Mouse (Mus musculus): Measurements from ENCODE around the gene Itgb3. TPM values are rescaled to one million over a fixed set of nuclear protein-coding genes. Genes with fewer than 3 reads are reported as not detected.
A peak's percentile ranks its signal among the peaks of the same experiment; 100 is the strongest.

Itgb3 gene
- polyA plus RNA-seq, 1 experiment from 2014 or later: 3.4 TPM

GRCm38 (mm10) chr11:104611579-104612151 is 3.9 kb downstream of the Itgb3 start:
- no peak overlapping the region for H3K9ac ChIP-seq
- no peaks in the 10 kb centered on the region for H3K9me3 ChIP-seq (replicated peaks)
- no peak overlapping the region for H3K4me2 ChIP-seq (replicated peaks)
- no peak overlapping the region for H3K4me3 ChIP-seq
- peaks cover 4% of the 10 kb centered on the region; the same call in 1 of the 2 replicates for H3K4me1 ChIP-seq
- no peaks in the 10 kb centered on the region for H3K36me3 ChIP-seq
- WGBS: 64% methylated on average over 4 of the region's 4 CpGs
- no peak overlapping the region for H3K27ac ChIP-seq
- no peak for ATAC-seq (ENCODE audit: low FRiP score)
- peaks cover 41% of the 10 kb centered on the region for H3K27me3 ChIP-seq

GRCm38 (mm10) chr11:104613551-104613950 is 5.8 kb downstream of the Itgb3 start:
- H3K27me3 ChIP-seq: peaks cover 25% of the 10 kb centered on the region
- no peaks in the 10 kb centered on the region for H3K36me3 ChIP-seq
- no peaks in the 10 kb centered on the region for H3K9me3 ChIP-seq (replicated peaks)
- no peak overlapping the region for H3K4me2 ChIP-seq (replicated peaks)
- H3K4me1 ChIP-seq: peaks cover under 1% of the 10 kb centered on the region; the same call in 1 of the 2 replicates
- H3K27ac ChIP-seq: no peak overlapping the region
- ATAC-seq (ENCODE audit: low FRiP score): no peak
- no peak overlapping the region for H3K4me3 ChIP-seq
- 80% methylated on average over 10 of the region's 10 CpGs for WGBS
- H3K9ac ChIP-seq: no peak overlapping the region

- Histone ChIP-seq H3K4me2 (replicated peaks) (no peak overlapping the region), H3K27ac (no peak overlapping the region), H3K4me1 (peaks cover 2% of the 10 kb centered on the region), H3K9ac (no peak overlapping the region), H3K36me3 (no peaks in the 10 kb centered on the region), H3K4me3 (no peak overlapping the region), H3K27me3 (peaks cover 19% of the 10 kb centered on the region), H3K9me3 (replicated peaks) (no peaks in the 10 kb centered on the region)
- no peak for ATAC-seq (ENCODE audit: low FRiP score)
- WGBS: 92% methylated on average over 2 of the region's 2 CpGs
Observed at GRCm38 (mm10) chr11:104614130-104614529, 6.3 kb downstream of the Itgb3 start.

DNA sequence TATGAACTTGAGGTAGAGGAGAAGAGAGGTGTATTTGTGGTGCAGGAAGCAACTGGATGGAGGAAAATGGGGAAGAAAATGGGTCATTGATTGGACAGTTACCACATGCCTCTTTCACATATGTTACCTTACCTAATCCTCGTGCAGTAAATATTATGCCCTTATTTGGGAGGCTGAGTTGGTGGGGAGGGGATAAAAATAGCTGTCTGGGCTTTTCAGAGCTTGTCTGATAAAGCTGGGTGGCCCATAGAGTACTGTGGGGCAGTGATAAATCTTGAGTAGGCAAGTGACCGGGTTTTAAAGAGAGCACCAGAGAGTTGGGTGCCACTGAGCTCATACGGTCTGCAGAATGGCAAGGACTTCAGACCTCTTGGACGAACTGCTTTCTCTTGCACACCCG is 8.4 kb downstream of the Itgb3 start:
- H3K36me3 ChIP-seq: no peaks in the 10 kb centered on the region
- no peak overlapping the region for H3K9ac ChIP-seq
- peaks cover 11% of the 10 kb centered on the region; the same call in 1 of the 2 replicates for H3K27me3 ChIP-seq
- no peak for ATAC-seq (ENCODE audit: low FRiP score)
- peaks cover 9% of the 10 kb centered on the region for H3K4me1 ChIP-seq
- 89% methylated on average over 5 of the region's 5 CpGs for WGBS
- no peak overlapping the region for H3K4me3 ChIP-seq
- no peaks in the 10 kb centered on the region for H3K9me3 ChIP-seq (replicated peaks)
- H3K27ac ChIP-seq: no peak overlapping the region
- no peak overlapping the region for H3K4me2 ChIP-seq (replicated peaks)

DNA sequence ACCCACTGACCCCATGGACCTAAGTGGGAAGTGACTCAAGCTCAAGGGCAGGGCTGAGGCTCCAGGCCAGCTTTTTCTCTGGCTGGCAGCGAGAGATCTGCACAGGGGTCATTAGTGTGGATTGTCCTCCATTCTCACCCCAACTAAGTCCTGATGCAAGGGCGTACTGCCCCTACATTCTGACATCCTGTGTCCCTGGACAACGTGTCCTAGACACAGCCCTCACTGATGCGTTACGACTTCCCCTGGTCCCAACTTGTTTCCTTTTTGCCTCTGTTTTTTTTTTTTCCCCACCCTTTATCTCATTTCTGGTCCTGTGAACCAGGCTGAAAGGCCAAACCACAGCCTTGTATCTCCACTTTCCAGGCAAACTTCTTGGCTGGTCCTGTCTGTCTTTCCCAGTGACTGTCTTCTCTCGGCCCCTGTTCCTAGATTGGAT is 10.9 kb downstream of the Itgb3 start:
- 79% methylated on average over 6 of the region's 6 CpGs for WGBS
- no peak overlapping the region for H3K27ac ChIP-seq
- no peak overlapping the region for H3K4me3 ChIP-seq
- H3K9me3 ChIP-seq (replicated peaks): no peaks in the 10 kb centered on the region
- peaks cover 6% of the 10 kb centered on the region; the same call in 1 of the 2 replicates for H3K27me3 ChIP-seq
- no peak overlapping the region for H3K4me2 ChIP-seq (replicated peaks)
- peaks cover 9% of the 10 kb centered on the region for H3K4me1 ChIP-seq
- no peak for ATAC-seq (ENCODE audit: low FRiP score)
- H3K36me3 ChIP-seq: no peaks in the 10 kb centered on the region
- no peak overlapping the region for H3K9ac ChIP-seq

DNA sequence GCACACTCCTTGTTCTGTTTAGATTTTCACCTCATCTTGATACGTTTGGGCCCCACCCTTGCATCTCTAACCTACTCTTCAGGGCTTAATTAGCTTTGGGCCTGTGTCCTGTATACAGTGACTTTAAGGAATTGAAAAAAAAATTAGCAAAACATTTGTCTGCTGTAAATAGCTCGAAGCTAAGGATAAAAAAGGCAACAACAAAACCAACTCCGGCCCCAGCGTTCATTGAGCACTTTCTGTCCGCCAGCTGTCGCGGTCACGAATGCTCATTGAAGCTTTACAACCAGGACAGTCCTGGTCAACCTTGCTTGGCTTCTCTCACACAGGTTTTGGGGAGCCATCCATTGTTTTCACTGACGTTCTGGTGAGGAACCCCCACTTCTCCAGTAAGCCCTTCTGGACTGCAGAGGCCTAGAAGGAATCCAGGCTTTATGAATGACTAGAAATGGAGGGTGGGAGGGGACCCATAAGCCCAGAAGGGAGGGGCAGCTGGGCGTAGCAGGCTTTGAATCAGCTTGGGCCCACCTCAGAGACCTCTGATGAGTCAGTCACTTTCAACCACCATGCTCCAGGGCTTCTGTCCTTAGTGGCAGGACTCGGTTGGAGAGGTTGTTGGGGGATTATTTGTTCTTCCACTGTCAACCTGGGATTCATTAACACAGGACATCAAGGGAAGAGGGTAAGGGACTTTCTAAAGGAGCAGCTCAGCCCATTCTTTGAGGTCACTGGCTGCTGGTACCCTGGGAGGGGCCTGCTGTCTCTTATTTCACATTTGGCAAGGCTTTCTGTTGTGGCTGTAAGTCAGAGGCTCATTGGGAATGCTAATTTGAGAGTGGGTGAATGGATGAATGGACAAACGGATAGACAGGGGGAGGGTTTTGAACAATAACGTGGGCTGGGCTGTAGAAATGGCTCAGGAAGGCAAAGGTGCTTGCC is 11.6 kb downstream of the Itgb3 start:
- Histone ChIP-seq H3K27ac (no peak overlapping the region), H3K4me3 (no peak overlapping the region), H3K36me3 (no peaks in the 10 kb centered on the region), H3K4me1 (peaks cover 9% of the 10 kb centered on the region), H3K9me3 (replicated peaks) (no peaks in the 10 kb centered on the region), H3K4me2 (replicated peaks) (no peak overlapping the region), H3K27me3 (peaks cover 6% of the 10 kb centered on the region; the same call in 1 of the 2 replicates), H3K9ac (no peak overlapping the region)
- WGBS: 43% methylated on average over 13 of the region's 13 CpGs
- peak; percentile 63; the same call in 1 of the 2 replicates for ATAC-seq (ENCODE audit: low FRiP score)

GRCm38 (mm10) chr11:104622040-104622962 is 14.5 kb downstream of the Itgb3 start:
- Histone ChIP-seq H3K4me2 (replicated peaks) (no peak overlapping the region), H3K4me1 (peaks cover 19% of the 10 kb centered on the region), H3K36me3 (no peaks in the 10 kb centered on the region)

GRCm38 (mm10) chr11:104624791-104625391 is 17.1 kb downstream of the Itgb3 start:
- no peak overlapping the region for H3K4me3 ChIP-seq

More at GRCm38 (mm10) chr11:104622040-104622962, 14.5 kb downstream of the Itgb3 start:
- no peak overlapping the region for H3K27ac ChIP-seq
- peaks cover 6% of the 10 kb centered on the region; the same call in 1 of the 2 replicates for H3K27me3 ChIP-seq
- no peak overlapping the region for H3K4me3 ChIP-seq
- H3K9me3 ChIP-seq (replicated peaks): no peaks in the 10 kb centered on the region
- 47% methylated on average over 12 of the region's 12 CpGs for WGBS
- no peak overlapping the region for H3K9ac ChIP-seq
- no peak for ATAC-seq (ENCODE audit: low FRiP score)

DNA sequence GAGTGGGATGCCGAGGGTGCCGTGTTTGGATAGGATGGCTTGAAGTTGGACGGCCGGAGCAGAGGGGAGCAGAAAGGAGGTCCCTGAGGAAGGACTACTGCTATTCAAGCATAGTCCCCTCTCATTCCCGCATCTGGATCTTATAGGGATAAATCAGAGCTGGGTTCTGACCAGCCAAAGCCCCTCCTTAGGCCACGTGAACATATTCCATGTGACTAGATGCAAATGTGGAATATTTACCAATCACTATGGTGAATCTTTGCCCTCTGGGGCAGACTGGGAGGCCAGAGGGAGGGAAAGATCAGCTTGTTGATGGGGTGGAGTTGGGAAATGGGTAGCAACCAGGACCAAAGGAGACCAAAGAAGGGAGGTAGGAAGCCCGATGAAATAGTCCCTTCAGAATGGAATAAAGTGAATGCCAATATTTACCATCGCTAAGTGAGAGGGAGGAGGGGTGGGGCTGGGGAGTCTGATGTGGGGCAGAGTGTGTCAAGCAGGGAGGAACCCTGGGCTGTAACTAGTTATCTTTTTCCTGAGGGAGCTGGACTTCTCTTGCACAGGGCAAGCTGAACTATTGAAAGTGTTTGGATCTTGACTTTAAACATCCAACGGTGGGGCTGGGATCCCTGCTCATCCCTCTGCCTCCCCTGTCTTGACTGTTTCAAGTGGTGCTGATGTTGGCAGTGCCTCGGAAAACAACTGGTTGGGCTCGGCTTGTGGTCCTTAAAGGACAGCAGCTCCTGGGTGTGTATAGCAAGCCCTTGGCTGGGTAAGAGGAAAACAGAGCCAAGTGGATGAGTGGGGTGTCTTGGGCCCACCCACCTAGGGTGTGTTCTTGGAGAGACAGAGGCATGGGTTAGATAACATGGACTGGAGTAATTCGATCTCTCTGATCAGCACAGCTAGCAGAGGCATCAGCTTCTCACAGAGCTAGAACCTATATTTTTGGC is 17.9 kb downstream of the Itgb3 start:
- no peak overlapping the region for H3K27ac ChIP-seq
- no peak for ATAC-seq (ENCODE audit: low FRiP score)
- 43% methylated on average over 12 of the region's 12 CpGs for WGBS
- peaks cover 2% of the 10 kb centered on the region; the same call in 1 of the 2 replicates for H3K27me3 ChIP-seq
- H3K4me1 ChIP-seq: peaks cover 10% of the 10 kb centered on the region; the same call in 1 of the 2 replicates
- no peaks in the 10 kb centered on the region for H3K9me3 ChIP-seq (replicated peaks)
- no peak overlapping the region for H3K4me2 ChIP-seq (replicated peaks)
- H3K4me3 ChIP-seq: no peak overlapping the region
- no peaks in the 10 kb centered on the region for H3K36me3 ChIP-seq
- H3K9ac ChIP-seq: no peak overlapping the region

More at GRCm38 (mm10) chr11:104624791-104625391, 17.1 kb downstream of the Itgb3 start:
- WGBS: 44% methylated on average over 6 of the region's 6 CpGs
- Histone ChIP-seq H3K4me1 (peaks cover 10% of the 10 kb centered on the region; the same call in 1 of the 2 replicates), H3K4me2 (replicated peaks) (no peak overlapping the region), H3K9me3 (replicated peaks) (no peaks in the 10 kb centered on the region), H3K27ac (no peak overlapping the region), H3K36me3 (no peaks in the 10 kb centered on the region), H3K27me3 (peaks cover 6% of the 10 kb centered on the region; the same call in 1 of the 2 replicates), H3K9ac (no peak overlapping the region)
- ATAC-seq (ENCODE audit: low FRiP score): no peak

DNA sequence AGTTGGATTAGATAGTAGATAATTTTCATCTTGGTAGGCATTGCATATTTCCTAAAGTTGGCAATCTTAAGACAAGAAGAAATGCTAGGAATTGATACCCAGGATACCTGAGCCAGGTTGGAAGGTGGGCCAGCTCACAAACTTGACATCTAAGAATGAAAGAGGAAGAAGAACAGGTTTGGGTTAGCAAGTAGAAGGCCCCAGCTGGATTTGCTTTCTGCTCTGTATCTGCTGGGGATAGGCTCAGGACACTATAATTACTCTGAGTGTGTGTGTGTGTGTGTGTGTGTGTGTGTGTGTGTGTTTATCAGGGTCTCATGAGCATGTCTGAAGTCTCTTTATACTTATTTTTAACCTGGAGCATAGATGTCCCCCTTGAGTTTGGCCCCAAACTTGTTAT is 18.8 kb downstream of the Itgb3 start:
- H3K4me2 ChIP-seq (replicated peaks): no peak overlapping the region
- peaks cover 10% of the 10 kb centered on the region; the same call in 1 of the 2 replicates for H3K4me1 ChIP-seq
- H3K27ac ChIP-seq: no peak overlapping the region
- ATAC-seq (ENCODE audit: low FRiP score): no peak
- no peaks in the 10 kb centered on the region for H3K36me3 ChIP-seq
- H3K9me3 ChIP-seq (replicated peaks): no peaks in the 10 kb centered on the region
- H3K9ac ChIP-seq: no peak overlapping the region
- no peaks in the 10 kb centered on the region for H3K27me3 ChIP-seq
- H3K4me3 ChIP-seq: no peak overlapping the region

Measured in hindbrain, embryonic 12.5 days (tissue).